Mouse (Mus musculus): ENCODE measurements around the gene Prc1.

DNA sequence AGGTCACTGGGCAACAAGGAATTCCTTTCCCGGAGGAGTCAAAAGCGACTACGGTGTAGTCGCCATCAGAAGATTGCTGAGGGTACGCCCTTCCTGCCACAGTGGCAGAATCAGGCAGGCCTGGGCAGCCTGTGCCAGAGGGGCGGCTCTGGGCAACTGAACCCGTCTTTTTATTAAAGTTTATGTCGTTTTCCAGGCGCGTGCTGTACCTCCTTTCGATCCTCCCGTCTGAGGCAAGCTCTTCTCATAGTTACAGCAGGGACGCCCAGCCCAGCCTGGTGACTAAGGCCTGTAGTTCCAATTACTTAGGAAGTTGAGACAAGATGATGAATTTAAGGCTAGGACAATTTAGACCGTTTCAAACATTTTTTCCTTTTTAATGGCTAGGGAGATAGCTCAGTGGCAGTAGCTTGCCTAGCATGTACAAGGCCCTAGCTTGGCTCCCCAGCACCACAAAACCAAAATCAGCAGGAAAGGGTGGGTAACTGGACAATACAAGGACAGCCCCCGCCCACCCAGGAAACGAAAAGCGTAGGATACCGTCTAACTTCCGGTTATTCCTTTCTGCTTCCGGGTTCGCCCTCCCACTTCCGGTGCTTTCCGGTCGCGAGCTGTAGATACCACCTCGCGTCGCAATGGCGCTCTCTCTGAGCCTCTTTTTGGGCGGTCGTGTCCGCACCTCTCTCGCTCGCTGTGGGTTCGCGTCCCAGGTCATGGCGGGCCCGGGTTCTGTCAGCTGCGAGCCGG is 33.5 kb upstream of the Prc1 start, which contains the start of gene Ngrn:
- peak; percentile 46 for TF ChIP-seq CTCF (IDR thresholded peaks at IDR 0.05)
- peak; percentile 57; the same call in 1 of the 2 replicates for TF ChIP-seq EP300 (IDR thresholded peaks at IDR 0.05)
